Mouse (Mus musculus) embryonic stem cell, embryonic (primary cell): ENCODE data around the gene Ssr2.

Experiments
- CTCF ChIA-PET, 4 experiments: fragments of 300-600 bp in 2 of 4; fragments of 350-600 bp in 2 of 4; sonication (Branson Sonifier 250); formaldehyde crosslinking; loops; one replicate each; lab custom pipeline; 2022; ENCODE audit warnings: inconsistent platforms in 2 of 4; lab: Charles Lee
- POLR2A ChIA-PET, 4 experiments: fragments of 300-600 bp in 2 of 4; fragments of 350-600 bp in 2 of 4; sonication (Branson Sonifier 250); formaldehyde crosslinking; loops; one replicate each; lab custom pipeline; 2022; ENCODE audit warnings: antibody characterized with exemption in 4 of 4, inconsistent platforms in 1 of 4; lab: Charles Lee

Gene Ssr2

GRCm38 (mm10) chr3:88615117-88615516 is 39.4 kb downstream of the Ssr2 start:
- POLR2A ChIA-PET, result interaction anchor here in 3 of 4 experiments (0.6 to 4.2 kb wide), 54 partner anchors 8 to 502 kb away, joined by 3 to 43 read pairs (median 5); partner anchors contain the start of genes Arhgef2 (in 2 of the 3), Lamtor2 (in 2 of the 3), Ssr2 (in 2 of the 3) and Ubqln4 (in 2 of the 3)
- CTCF ChIA-PET, result interaction anchor here in 3 of 4 experiments (0.5 to 2.7 kb wide), 14 partner anchors 8 to 110 kb away, joined by 3 to 15 read pairs (median 4); partner anchors contain the start of gene Lamtor2 (in 1 of the 3)

DNA sequence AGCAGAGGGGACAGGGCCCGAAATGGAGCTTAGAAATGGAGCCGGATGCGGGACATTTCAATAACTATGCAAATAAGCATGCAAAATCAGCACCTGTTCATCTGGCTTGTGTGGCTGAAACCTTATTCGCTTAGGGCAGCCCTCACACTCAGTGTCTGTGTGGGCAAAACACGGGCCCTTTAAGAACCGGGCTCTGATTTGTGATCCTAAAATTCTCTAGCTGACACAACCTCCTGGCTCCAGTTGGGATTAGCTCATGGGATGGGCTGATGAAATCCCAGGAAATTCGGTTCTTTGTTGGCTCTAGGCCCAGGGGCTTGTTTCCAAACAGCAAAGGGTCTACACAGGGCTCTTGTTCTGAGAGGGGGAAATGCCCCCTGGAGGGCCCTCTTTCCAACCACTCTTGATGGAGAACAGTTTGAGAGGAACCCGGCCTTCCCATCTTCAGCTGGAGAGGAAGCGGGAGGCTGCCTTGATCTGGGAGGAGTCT is 40.3 kb downstream of the Ssr2 start:
- CTCF ChIA-PET, result interaction anchor here (0.5 to 2.7 kb wide), 15 partner anchors 9 to 840 kb away, joined by 3 to 15 read pairs (median 4); partner anchors contain the start of gene Lamtor2 (in 1 of the 4)
- POLR2A ChIA-PET, result interaction anchor here (0.6 to 4.2 kb wide), 59 partner anchors 8 to 668 kb away, joined by 3 to 43 read pairs (median 5); partner anchors contain the start of genes Arhgef2 (in 2 of the 4), Lamtor2 (in 2 of the 4), Smg5 (in 2 of the 4) and Tmem79 (in 2 of the 4)

- POLR2A ChIA-PET, result interaction anchor here (0.6 to 4.2 kb wide), 27 partner anchors 8 to 545 kb away, joined by 3 to 43 read pairs (median 6); partner anchors contain the start of genes Arhgef2 (in 2 of the 4), Lamtor2 (in 1 of the 4), Pmf1 (in 1 of the 4) and Smg5 (in 1 of the 4)
- CTCF ChIA-PET, result interaction anchor here (0.6 to 2.7 kb wide), 8 partner anchors 9 to 1267 kb away, joined by 3 to 15 read pairs (median 4); no protein-coding TSS in a partner anchor
These were observed 41.4 kb downstream of the Ssr2 start for GRCm38 (mm10) chr3:88616951-88617500.

DNA sequence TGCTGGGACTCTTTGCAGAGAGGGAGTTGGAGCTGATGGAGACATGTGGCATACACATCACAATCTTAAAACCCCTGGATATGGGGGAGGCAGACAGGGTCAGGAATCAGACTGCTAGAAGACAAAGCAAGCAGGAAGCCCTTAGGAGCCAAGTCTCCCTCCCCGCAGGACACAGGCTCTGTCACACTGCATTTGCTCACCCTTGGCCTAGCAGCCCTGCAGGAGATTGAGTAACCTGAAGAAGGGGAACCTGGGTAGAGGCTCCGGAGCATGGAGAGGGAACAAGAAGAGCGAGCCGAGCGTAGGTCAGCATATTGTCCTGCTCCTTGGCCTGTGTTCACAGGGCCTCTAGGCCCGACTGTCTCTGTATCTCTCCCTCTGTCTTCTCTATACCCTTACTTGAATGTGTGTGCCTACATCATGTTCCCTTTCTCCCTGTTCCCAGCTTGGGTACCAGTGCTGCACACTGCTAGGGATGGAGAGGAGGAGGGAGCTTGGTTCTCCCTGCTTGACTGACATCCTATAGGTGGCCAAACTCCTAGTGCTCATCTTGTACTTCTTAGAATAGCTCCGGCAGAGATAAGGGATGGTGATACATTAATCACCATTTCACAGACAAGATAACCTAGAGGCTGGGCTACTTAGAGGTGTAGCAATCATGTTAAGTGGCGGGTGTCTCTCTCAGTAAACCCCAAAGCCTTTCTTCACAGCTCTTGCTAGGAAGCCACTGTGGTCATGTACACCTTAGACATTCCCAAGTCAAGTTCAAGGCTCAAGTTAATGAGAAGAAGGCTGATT is 42.6 kb downstream of the Ssr2 start:
- ChIA-PET POLR2A (interaction anchor here in 3 of 4 experiments (0.5 to 6.8 kb wide), 13 partner anchors 10 to 160 kb away, joined by 3 to 96 read pairs (median 3); partner anchors contain the start of genes Arhgef2 (in 1 of the 3) and Ubqln4 (in 1 of the 3)), CTCF (interaction anchor here in 3 of 4 experiments (0.5 to 1.2 kb wide), 3 partner anchors 11 to 92 kb away, joined by 3 to 4 read pairs (median 4); no protein-coding TSS in a partner anchor)

GRCm38 (mm10) chr3:88619113-88620097 is 43.7 kb downstream of the Ssr2 start:
- CTCF ChIA-PET, result interaction anchor here (0.5 to 3.2 kb wide), 10 partner anchors 11 to 717 kb away, joined by 3 to 22 read pairs (median 4); no protein-coding TSS in a partner anchor
- POLR2A ChIA-PET, result interaction anchor here in 3 of 4 experiments (0.6 to 6.8 kb wide), 27 partner anchors 8 to 346 kb away, joined by 3 to 96 read pairs (median 4); partner anchors contain the start of genes Ubqln4 (in 2 of the 3), Arhgef2 (in 1 of the 3), Khdc4 (in 1 of the 3) and Pmf1 (in 1 of the 3)

GRCm38 (mm10) chr3:88620146-88620991 is 44.7 kb downstream of the Ssr2 start:
- POLR2A ChIA-PET, result interaction anchor here in 3 of 4 experiments (0.5 to 6.8 kb wide), 48 partner anchors 7 to 735 kb away, joined by 3 to 96 read pairs (median 4); partner anchors contain the start of genes Ssr2 (in 2 of the 3), Ubqln4 (in 2 of the 3), Arhgef2 (in 1 of the 3) and Khdc4 (in 1 of the 3)
- CTCF ChIA-PET, result interaction anchor here (0.6 to 3.2 kb wide), 12 partner anchors 12 to 87 kb away, joined by 3 to 22 read pairs (median 4); no protein-coding TSS in a partner anchor

DNA sequence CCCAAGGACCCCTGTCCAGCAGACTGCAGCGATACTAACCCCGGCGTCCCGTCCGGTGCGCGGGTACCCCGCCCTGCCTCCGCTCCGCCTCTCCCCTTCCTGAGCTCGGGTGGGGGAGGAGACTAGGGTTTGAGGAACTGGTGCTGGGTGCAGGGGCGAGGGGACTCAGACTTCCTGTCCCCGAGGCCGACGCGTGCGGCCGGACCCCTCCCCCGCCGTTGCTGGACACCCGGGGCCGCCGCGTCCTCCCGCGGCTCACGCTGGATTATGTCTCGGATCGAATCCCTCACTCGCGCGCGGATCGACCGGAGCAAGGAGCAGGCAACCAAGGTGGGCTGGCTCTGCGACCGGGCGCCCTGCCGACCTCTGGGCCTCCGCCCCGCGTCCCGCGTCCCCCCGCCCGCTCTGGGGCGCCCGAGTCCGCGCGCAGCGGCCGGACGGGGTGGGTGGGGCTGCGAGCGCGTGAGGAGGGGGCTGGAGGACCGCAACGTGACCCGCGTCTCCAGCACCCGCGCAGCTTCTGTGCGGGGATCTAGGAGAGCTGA is 45.4 kb downstream of the Ssr2 start:
- CTCF ChIA-PET, result interaction anchor here (0.6 to 3.2 kb wide), 15 partner anchors 11 to 88 kb away, joined by 3 to 22 read pairs (median 4); no protein-coding TSS in a partner anchor
- POLR2A ChIA-PET, result interaction anchor here in 3 of 4 experiments (0.5 to 6.8 kb wide), 58 partner anchors 8 to 834 kb away, joined by 3 to 96 read pairs (median 4); partner anchors contain the start of genes Ssr2 (in 3 of the 3), Khdc4 (in 2 of the 3), Arhgef2 (in 1 of the 3) and Lamtor2 (in 1 of the 3)

DNA sequence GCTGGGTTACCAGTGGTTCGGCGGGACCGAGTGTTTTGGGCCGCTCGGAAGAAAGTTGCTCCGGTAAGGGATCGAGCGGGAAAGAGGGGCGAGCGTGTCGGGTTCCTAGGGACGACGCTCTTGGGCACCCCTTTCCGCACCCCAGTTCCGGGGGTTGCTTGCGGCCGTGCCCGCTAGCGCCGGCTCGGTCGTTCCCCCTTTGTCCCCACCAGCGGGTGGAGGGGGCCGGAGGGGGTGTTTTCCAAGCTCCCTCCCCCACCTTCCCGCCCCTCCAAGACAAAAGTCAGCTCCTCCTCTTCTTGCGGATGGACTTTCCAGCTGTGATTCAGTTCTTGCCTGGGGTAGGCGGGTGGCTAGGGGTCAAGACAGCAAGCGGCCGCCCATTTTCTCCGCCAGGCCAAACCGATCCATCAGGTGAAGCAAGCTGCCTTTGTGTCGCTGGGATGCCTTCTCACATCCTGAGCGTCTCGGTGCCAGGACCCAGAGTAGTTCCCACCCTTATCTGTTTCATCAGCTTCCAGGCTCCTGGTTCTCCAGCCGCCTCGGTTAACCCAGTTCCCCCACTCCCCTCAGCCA is 45.9 kb downstream of the Ssr2 start:
- POLR2A ChIA-PET, result interaction anchor here (0.5 to 6.8 kb wide), 67 partner anchors 9 to 833 kb away, joined by 3 to 96 read pairs (median 5); partner anchors contain the start of genes Ssr2 (in 3 of the 4), Khdc4 (in 2 of the 4), Lamtor2 (in 2 of the 4) and Arhgef2 (in 1 of the 4)
- CTCF ChIA-PET, result interaction anchor here (0.6 to 3.2 kb wide), 18 partner anchors 11 to 556 kb away, joined by 3 to 22 read pairs (median 4); no protein-coding TSS in a partner anchor

DNA sequence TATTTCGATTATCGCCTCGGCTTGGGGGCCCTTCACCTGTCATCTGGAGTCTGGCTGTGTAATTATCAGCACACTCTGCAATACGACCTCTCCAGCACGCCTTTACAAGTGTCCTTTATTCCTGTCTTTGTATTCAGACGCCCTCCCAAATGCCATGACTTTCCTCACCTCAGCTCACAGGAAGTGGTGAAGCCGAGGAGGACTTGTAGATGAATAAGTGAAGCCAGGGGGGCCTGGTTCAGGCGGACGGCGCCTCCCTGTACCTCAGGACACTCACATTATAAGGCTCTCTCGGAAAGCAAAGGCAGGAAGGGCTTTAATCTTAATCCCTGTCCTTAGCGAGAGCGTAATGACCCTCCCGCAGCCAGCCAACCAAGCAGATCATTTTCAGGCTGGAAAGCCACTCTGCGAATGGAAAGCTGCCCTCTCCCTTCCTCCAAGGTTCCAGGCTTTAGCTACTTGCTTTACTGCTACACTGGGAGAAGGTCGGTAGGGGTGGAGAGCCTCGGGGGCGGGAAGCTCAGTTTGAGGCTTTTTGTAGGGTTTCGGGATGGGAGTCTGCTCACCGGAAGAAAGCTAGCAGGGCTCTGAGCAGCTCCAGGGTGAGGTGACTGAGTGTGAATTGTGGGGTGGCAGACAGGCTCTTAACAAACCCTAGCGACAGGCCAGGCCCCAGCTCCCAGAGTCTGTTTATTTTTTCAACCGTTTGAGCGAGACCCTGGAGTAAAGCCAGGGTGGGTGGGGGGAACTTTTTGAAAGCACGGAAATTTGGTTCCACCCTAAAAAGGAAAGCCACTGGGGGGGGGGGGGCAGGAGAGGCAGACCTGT is 46.7 kb downstream of the Ssr2 start:
- ChIA-PET POLR2A (interaction anchor here (0.5 to 6.8 kb wide), 55 partner anchors 8 to 832 kb away, joined by 3 to 96 read pairs (median 5); partner anchors contain the start of genes Ssr2 (in 3 of the 4), Lamtor2 (in 2 of the 4), Arhgef2 (in 1 of the 4) and Khdc4 (in 1 of the 4)), CTCF (interaction anchor here (0.5 to 3.2 kb wide), 21 partner anchors 10 to 1196 kb away, joined by 3 to 22 read pairs (median 3); no protein-coding TSS in a partner anchor)

DNA sequence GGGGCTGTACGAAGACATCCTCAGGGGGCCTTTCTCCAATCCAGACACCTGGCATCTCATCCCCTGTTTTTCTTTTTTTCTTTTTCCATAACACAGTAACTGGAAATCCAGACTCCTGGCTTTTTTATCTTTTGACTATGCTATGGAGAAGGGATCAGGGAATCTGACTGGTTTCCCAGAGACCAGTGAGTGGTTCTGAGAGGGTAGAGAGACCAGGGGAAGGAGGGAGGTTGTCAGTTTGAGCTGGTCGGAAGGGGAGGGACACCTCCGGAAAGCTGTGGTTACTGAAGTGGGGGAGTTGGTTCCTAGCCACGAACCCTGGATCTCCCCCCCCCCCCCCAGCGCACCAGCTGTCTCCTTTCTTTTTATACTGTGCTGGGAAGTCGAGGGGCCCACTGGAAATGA is 47.3 kb downstream of the Ssr2 start:
- ChIA-PET CTCF (interaction anchor here (0.5 to 1.7 kb wide), 11 partner anchors 9 to 1196 kb away, joined by 3 to 8 read pairs (median 3); no protein-coding TSS in a partner anchor), POLR2A (interaction anchor here (0.6 to 6.8 kb wide), 30 partner anchors 8 to 141 kb away, joined by 3 to 96 read pairs (median 5); partner anchors contain the start of genes Ssr2 (in 2 of the 4), Arhgef2 (in 1 of the 4) and Lmna (in 1 of the 4))

- CTCF ChIA-PET, result interaction anchor here (0.6 to 1.6 kb wide), 5 partner anchors 8 to 116 kb away, joined by 3 to 8 read pairs (median 3); no protein-coding TSS in a partner anchor
- POLR2A ChIA-PET, result interaction anchor here in 3 of 4 experiments (0.6 to 6.8 kb wide), 24 partner anchors 8 to 69 kb away, joined by 3 to 96 read pairs (median 4); partner anchors contain the start of gene Ssr2 (in 2 of the 3)
These were observed 47.9 kb downstream of the Ssr2 start for GRCm38 (mm10) chr3:88623346-88624135.

DNA sequence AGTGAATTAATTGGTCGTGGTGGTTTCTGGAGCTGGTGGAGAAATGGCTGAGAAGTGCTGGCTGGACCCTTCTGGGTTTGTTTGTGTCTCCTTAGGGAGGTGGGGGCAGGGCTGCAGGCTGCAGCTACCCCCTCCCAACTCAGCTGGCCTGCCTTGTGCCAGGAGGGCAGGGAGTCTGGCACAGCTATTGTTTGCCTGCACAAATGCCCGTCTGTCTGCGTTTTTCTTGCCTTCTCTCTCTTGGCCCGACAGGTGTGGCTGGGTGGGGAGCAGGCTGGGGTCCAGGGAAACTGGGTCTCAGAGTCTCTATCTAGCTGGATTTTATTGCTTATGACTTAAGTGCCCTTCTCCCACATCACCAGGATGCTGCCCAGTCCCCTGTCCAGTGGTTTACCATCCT is 48.6 kb downstream of the Ssr2 start:
- CTCF ChIA-PET, result interaction anchor here in 2 of 4 experiments (0.9 to 1.4 kb wide), 4 partner anchors 9 to 115 kb away, joined by 3 read pairs; no protein-coding TSS in a partner anchor
- POLR2A ChIA-PET, result interaction anchor here in 3 of 4 experiments (0.9 to 6.8 kb wide), 16 partner anchors 8 to 71 kb away, joined by 3 to 96 read pairs (median 5); partner anchors contain the start of genes Lamtor2 (in 1 of the 3) and Ubqln4 (in 1 of the 3)
